Comparison of ENCODE assay signal across 19 mouse cellular contexts in genomic region chr10:42232977-42233376, GRCm38 (mm10). TPM values are rescaled to one million over a fixed set of nuclear protein-coding genes. Genes with fewer than 3 reads are reported as not detected.
DNase-seq lines count a peak whose midpoint lies in the region; ATAC-seq and TF ChIP-seq lines count a peak whose summit lies in the region.
"Had no signal": no experiment of that assay in that cellular context is flagged by ENCODE, and none has a peak within 500 bp of the region (broad histone marks: within the 10 kb centered on the region; RNA-seq: fewer than 3 reads in every experiment).

No protein-coding gene starts in this region.

- peak; percentile 48; the same call in 1 of the 2 replicates for ATAC-seq in frontal cortex, adult (ENCODE audit: low TSS enrichment)
- no peak for ATAC-seq in liver, embryonic 12.5 days
- 0 out of 2 replicates have a peak, but pooled peaks have one; percentile 27 for ATAC-seq in neural tube, embryonic 15.5 days (ENCODE audit: low FRiP score)
- ATAC-seq in heart, embryonic 12.5 days (ENCODE audit: insufficient number of reproducible peaks, low FRiP score) = no peak
- ATAC-seq: forebrain, embryonic 14.5 days; inflammation-experienced regulatory T-cells, adult 6 months had no signal

- H3K27me3 ChIP-seq in liver, adult 2 months (ENCODE audit: control insufficient read depth, insufficient read depth, low read length) = no peaks in the 10 kb centered on the region
- H3K27me3 ChIP-seq in liver, embryonic 12.5 days (replicated peaks) = no peaks in the 10 kb centered on the region
- no peaks in the 10 kb centered on the region for H3K27me3 ChIP-seq in limb, embryonic 10.5 days (ENCODE audit: low read depth, poor library complexity, severe bottlenecking)
- no peaks in the 10 kb centered on the region for H3K27me3 ChIP-seq in neural tube, embryonic 15.5 days (replicated peaks)
- H3K27me3 ChIP-seq in heart, embryonic 12.5 days (replicated peaks) = no peaks in the 10 kb centered on the region
- H3K27me3 ChIP-seq: CH12.LX; hindbrain, embryonic 15.5 days had no signal

- H3K4me1 ChIP-seq in liver, adult 2 months (ENCODE audit: control insufficient read depth, insufficient read depth, low read length) = peaks cover 63% of the 10 kb centered on the region
- H3K4me1 ChIP-seq in liver, embryonic 12.5 days = peaks cover 92% of the 10 kb centered on the region
- peaks cover 61% of the 10 kb centered on the region for H3K4me1 ChIP-seq in limb, embryonic 10.5 days
- peaks cover 23% of the 10 kb centered on the region for H3K4me1 ChIP-seq in neural tube, embryonic 15.5 days
- peaks cover 33% of the 10 kb centered on the region for H3K4me1 ChIP-seq in heart, embryonic 12.5 days (replicated peaks)

- no peak for TF ChIP-seq CTCF in liver, adult 2 months (IDR thresholded peaks at IDR 0.05; ENCODE audit: low read depth, low read length)

- peaks cover 53% of the 10 kb centered on the region for H3K79me2 ChIP-seq in liver, adult 2 months (ENCODE audit: control insufficient read depth, insufficient read depth, low read length)

- no peaks in the 10 kb centered on the region for H3K36me3 ChIP-seq in liver, adult 2 months (ENCODE audit: control insufficient read depth, insufficient read depth, low read length)
- peaks cover 48% of the 10 kb centered on the region for H3K36me3 ChIP-seq in liver, embryonic 12.5 days
- H3K36me3 ChIP-seq in limb, embryonic 10.5 days = no peaks in the 10 kb centered on the region
- no peaks in the 10 kb centered on the region for H3K36me3 ChIP-seq in neural tube, embryonic 15.5 days
- peaks cover 4% of the 10 kb centered on the region for H3K36me3 ChIP-seq in heart, embryonic 12.5 days
- H3K36me3 ChIP-seq: hindbrain, embryonic 10.5 days; hindbrain, embryonic 15.5 days had no signal

- H3K9ac ChIP-seq in liver, adult 2 months (ENCODE audit: low read depth, low read length) = no peak overlapping the region
- no peak overlapping the region for H3K9ac ChIP-seq in liver, embryonic 12.5 days
- H3K9ac ChIP-seq in neural tube, embryonic 15.5 days (replicated peaks) = no peak overlapping the region
- H3K9ac ChIP-seq in heart, embryonic 12.5 days = no peak overlapping the region
- H3K9ac ChIP-seq: hindbrain, embryonic 15.5 days had no signal

- no peak for DNase-seq in frontal cortex, postnatal 10 days (ENCODE audit: low spot score in 2 of 2)
- DNase-seq in liver, adult 2 months (ENCODE audit: extremely low read depth, low read depth, low spot score) = peak; percentile 58
- DNase-seq in limb, embryonic 10.5 days (ENCODE audit: low spot score) = no peak
- DNase-seq: adrenal gland, postnatal 36 days; cerebellum, adult 11 months; cerebellum, adult 9-10 months; gastrocnemius, postnatal 14 days; heart, adult 2 months had no signal

- peak overlapping the region; percentile 41; the same call in 1 of the 2 replicates for H3K27ac ChIP-seq in liver, adult 2 months (replicated peaks; ENCODE audit: insufficient read depth, low read depth, low read length)
- no peak overlapping the region for H3K27ac ChIP-seq in liver, embryonic 12.5 days
- 0 out of 2 replicates have a peak overlapping the region, but pooled peaks have one; percentile 8 for H3K27ac ChIP-seq in limb, embryonic 10.5 days
- no peak overlapping the region for H3K27ac ChIP-seq in neural tube, embryonic 15.5 days (replicated peaks)
- no peak overlapping the region for H3K27ac ChIP-seq in heart, embryonic 12.5 days (ENCODE audit: poor library complexity, severe bottlenecking)
- H3K27ac ChIP-seq: embryonic facial prominence, embryonic 10.5 days; heart, adult 2 months; hindbrain, embryonic 10.5 days; hindbrain, embryonic 15.5 days had no signal

- H3K4me3 ChIP-seq in liver, adult 2 months (ENCODE audit: insufficient read depth, low read depth, low read length) = no peak overlapping the region
- H3K4me3 ChIP-seq in liver, embryonic 12.5 days = no peak overlapping the region
- no peak overlapping the region for H3K4me3 ChIP-seq in limb, embryonic 10.5 days
- no peak overlapping the region for H3K4me3 ChIP-seq in neural tube, embryonic 15.5 days (replicated peaks)
- no peak overlapping the region for H3K4me3 ChIP-seq in heart, embryonic 12.5 days
- H3K4me3 ChIP-seq: embryonic facial prominence, embryonic 10.5 days; heart, adult 2 months; hindbrain, embryonic 10.5 days; hindbrain, embryonic 15.5 days had no signal

- WGBS in liver, adult 2 months = 44% methylated on average over 11 of the region's 11 CpGs
- WGBS in liver, embryonic 12.5 days (ENCODE audit: insufficient replicate concordance) = 89% methylated on average over 11 of the region's 11 CpGs
- 87% methylated on average over 11 of the region's 11 CpGs for WGBS in limb, embryonic 10.5 days
- 34% methylated on average over 11 of the region's 11 CpGs for WGBS in neural tube, embryonic 15.5 days
- 91% methylated on average over 11 of the region's 11 CpGs for WGBS in heart, embryonic 12.5 days

- no peak for TF ChIP-seq POLR2A in liver, adult 2 months (IDR thresholded peaks at IDR 0.05; ENCODE audit: extremely low read depth, insufficient read depth, low read length)

- no peak overlapping the region for H3K4me2 ChIP-seq in liver, embryonic 12.5 days
- H3K4me2 ChIP-seq in neural tube, embryonic 15.5 days = peak overlapping the region; percentile 11; the same call in 1 of the 2 replicates
- no peak overlapping the region for H3K4me2 ChIP-seq in heart, embryonic 12.5 days
- H3K4me2 ChIP-seq: heart, embryonic 11.5 days; hindbrain, embryonic 15.5 days had no signal

- H3K9me3 ChIP-seq in liver, embryonic 12.5 days (replicated peaks) = no peaks in the 10 kb centered on the region
- H3K9me3 ChIP-seq in limb, embryonic 10.5 days (replicated peaks) = no peaks in the 10 kb centered on the region
- H3K9me3 ChIP-seq in neural tube, embryonic 15.5 days (replicated peaks) = no peaks in the 10 kb centered on the region
- no peaks in the 10 kb centered on the region for H3K9me3 ChIP-seq in heart, embryonic 12.5 days (replicated peaks)
- H3K9me3 ChIP-seq: embryonic facial prominence, embryonic 10.5 days; hindbrain, embryonic 10.5 days; hindbrain, embryonic 15.5 days had no signal

RNA-seq across cellular contexts. Expression of gene Foxo3, which starts 43.6 kb away (rescaled TPM):
- total RNA-seq in liver, adult 2 months (2014; rRNA removed) = 34.2 and 35.4 TPM in 2 replicates
- 17.0 and 17.7 TPM in 2 replicates for polyA plus RNA-seq in liver, adult 2 months (2012; rRNA removed)
- 16.9 and 17.9 TPM in 2 replicates for polyA plus RNA-seq in liver, embryonic 12.5 days (2016; fragmentation: Nextera tagmentation; extraction: Ambion mirVana)
- polyA plus RNA-seq in limb, embryonic 10.5 days (2016; fragmentation: Nextera tagmentation; extraction: Ambion mirVana) = 2.3 and 3.8 TPM in 2 replicates
- 4.6 and 6.2 TPM in 2 replicates for polyA plus RNA-seq in neural tube, embryonic 15.5 days (2015; fragmentation: Nextera tagmentation; extraction: Ambion mirVana)
- polyA plus RNA-seq in heart, embryonic 12.5 days (2016; fragmentation: Nextera tagmentation; extraction: Ambion mirVana) = 4.5 and 5.8 TPM in 2 replicates

Comparison
In these comparisons a context has a peak if more than half of its experiments do, and no peak if none do; other contexts are left out.
1. H3K27ac ChIP-seq: peak in liver, adult 2 months (single experiment) and limb, embryonic 10.5 days (single experiment); none in liver, embryonic 12.5 days (single experiment), neural tube, embryonic 15.5 days (single experiment) and heart, embryonic 12.5 days (single experiment).
2. ATAC-seq: peak in frontal cortex, adult (single experiment) and neural tube, embryonic 15.5 days (single experiment); none in liver, embryonic 12.5 days (single experiment) and heart, embryonic 12.5 days (single experiment).